Mouse (Mus musculus): ENCODE data around the gene Gm21708. TPM values are rescaled to one million over a fixed set of nuclear protein-coding genes. Genes with fewer than 3 reads are reported as not detected.
"Not testable (repeated sequence)": the region's sequence is repeated elsewhere in the genome, so short reads cannot be mapped to it uniquely, and the experiment has no call there.

Gene Gm21708
- not detected in 2 replicates for total RNA-seq (2021)
- long read RNA-seq = 0 reads

GRCm38 (mm10) chrY:3410067-3410466 lies at the start of gene Gm21708, which contains the start of gene Gm21704:
Gm21708 (minus strand) TSS chrY:3410167.
Gm21704 (minus strand) TSS chrY:3410167.
- not testable (repeated sequence) for DNase-seq

Other genes starting within 250 kb of the Gm21708 start
- not detected in 2 replicates for gene Gm21677, start 103.7 kb downstream of the Gm21708 start, total RNA-seq (2021)
- gene Gm21693, start 64.8 kb downstream of the Gm21708 start, total RNA-seq (2021) = not detected in 2 replicates
- gene Gm21704, start within 50 bp of the Gm21708 start, total RNA-seq (2021) = not detected in 2 replicates